Mouse (Mus musculus): ENCODE results near the gene Gm21976.

Gene Gm21976

GRCm38 (mm10) chr13:98354090-98354801 is 74.6 kb downstream of the Gm21976 start, which contains the start of gene Foxd1:
Gene Foxd1, plus strand, starts transcription at chr13:98354242.
- no peak for DNase-seq (ENCODE audit: low spot score)

GRCm38 (mm10) chr13:98354871-98355558 is 75.3 kb downstream of the Gm21976 start:
- DNase-seq (ENCODE audit: low spot score), result no peak

GRCm38 (mm10) chr13:98355559-98356111 is 75.9 kb downstream of the Gm21976 start:
- DNase-seq (ENCODE audit: low spot score), result no peak

GRCm38 (mm10) chr13:98356176-98356972 is 76.7 kb downstream of the Gm21976 start:
- DNase-seq (ENCODE audit: low spot score), result no peak
